Mouse (Mus musculus) thymus, adult 2 months (tissue): ENCODE measurements at regions not wholly inside any gene's neighbourhood (a gene's known extent, or its start where the extent isn't known, plus 50 kb on each side); places are given as distances from the start of the nearest gene placed in this dataset.
A peak's percentile ranks its signal among the peaks of the same experiment; 100 is the strongest.
"Not testable (repeated sequence)": the region's sequence is repeated elsewhere in the genome, so short reads cannot be mapped to it uniquely, and the experiment has no call there.

Source experiments
- DNase-seq: peaks from one replicate; pipeline ENCODE4 v3.0.0; 2021
- H3K27ac ChIP-seq: fragments of 200-500 bp; 2 replicates; pipeline ENCODE4 v1.5.1; 2012; ENCODE audit warnings: low read length, control low read depth; ENCODE audit not compliant: control insufficient read depth, insufficient read depth
- H3K27me3 ChIP-seq: fragments of 200-500 bp; 2 replicates; pipeline ENCODE4 v1.6.1; 2012; ENCODE audit warnings: mild to moderate bottlenecking, low read length, moderate library complexity, mixed read lengths; ENCODE audit not compliant: control insufficient read depth, insufficient read depth
- H3K36me3 ChIP-seq: fragments of 200-500 bp; 2 replicates; pipeline ENCODE4 v1.6.1; 2012; ENCODE audit warnings: mild to moderate bottlenecking, low read length, moderate library complexity; ENCODE audit not compliant: control insufficient read depth, insufficient read depth
- H3K4me1 ChIP-seq: fragments of 200-500 bp; replicated peaks from 2 replicates; pipeline ENCODE4 v1.6.1; 2012; ENCODE audit warnings: low read length; ENCODE audit not compliant: control insufficient read depth, insufficient read depth
- H3K4me3 ChIP-seq: fragments of 200-500 bp; 2 replicates; pipeline ENCODE4 v1.5.1; 2012; ENCODE audit warnings: mild to moderate bottlenecking, low read length, control low read depth, moderate library complexity; ENCODE audit not compliant: control insufficient read depth, insufficient read depth
- CTCF ChIP-seq: fragments of 200-500 bp; IDR thresholded peaks from 2 replicates; pipeline ENCODE4 v1.5.1; 2012; ENCODE audit warnings: mild to moderate bottlenecking, control low read depth, low read length, moderate library complexity, borderline replicate concordance; ENCODE audit not compliant: control insufficient read depth, poor library complexity, insufficient read depth; ENCODE audit errors: extremely low read depth
- POLR2A ChIP-seq: fragments of 200-500 bp; IDR thresholded peaks from 2 replicates; pipeline ENCODE4 v1.6.1; 2012; ENCODE audit warnings: mild to moderate bottlenecking, low read length, control low read depth, moderate library complexity; ENCODE audit not compliant: control insufficient read depth, poor library complexity, insufficient read depth; ENCODE audit errors: extremely low read depth
- WGBS: fragments of 180-500 bp; shearing (Covaris S2); methylation state at CpG from one replicate; pipeline ENCODE4 v1.1.7; 2018; 5-methylcytosine and 5-hydroxymethylcytosine counted together

DNA sequence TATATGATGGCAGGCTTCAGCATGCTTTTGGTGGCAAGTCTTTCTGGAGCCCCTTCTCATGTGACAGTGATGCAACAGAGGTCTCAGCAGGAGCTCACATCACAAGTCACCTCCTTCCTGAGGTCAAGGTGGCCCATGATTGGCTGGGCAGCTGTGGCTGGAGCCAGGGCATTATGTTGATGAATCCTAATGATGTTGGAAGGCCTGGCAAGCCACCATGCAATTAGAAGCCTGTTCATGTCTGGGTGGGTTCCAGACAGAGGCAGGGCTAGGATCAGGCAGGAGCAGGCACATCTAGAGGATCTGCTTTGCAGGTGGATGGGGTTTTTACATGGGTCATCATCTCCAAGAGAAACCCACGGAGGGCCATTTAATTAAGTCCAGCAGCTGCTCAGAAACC is 77.2 kb upstream of the Zfp709 start:
- H3K4me1 ChIP-seq, H3K27ac ChIP-seq, H3K4me3 ChIP-seq, DNase-seq, H3K27me3 ChIP-seq, H3K36me3 ChIP-seq: not testable (repeated sequence)
- 87% methylated on average over 1 of the region's 1 CpGs for WGBS

DNA sequence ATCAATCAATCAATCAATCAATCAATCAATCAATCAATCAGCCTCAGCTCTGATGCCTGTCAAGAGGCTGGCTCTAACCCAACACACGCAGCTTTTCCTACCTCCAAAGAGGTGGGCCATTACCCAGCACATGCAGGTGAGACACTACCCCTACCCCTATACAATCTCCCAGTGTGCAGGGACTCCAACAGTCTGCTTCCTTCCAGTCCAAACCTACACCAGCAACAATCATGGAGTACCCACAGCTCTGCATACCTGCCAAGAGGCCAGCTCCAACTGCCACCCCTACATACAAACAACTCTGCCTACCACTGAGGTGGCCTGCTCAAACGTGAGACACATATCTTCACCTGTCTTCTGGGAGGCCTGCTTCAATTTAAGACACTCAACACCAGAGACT is 76.7 kb upstream of the Fcho1 start:
- not testable (repeated sequence) for DNase-seq, H3K4me3 ChIP-seq, H3K4me1 ChIP-seq, H3K27me3 ChIP-seq, H3K27ac ChIP-seq, H3K36me3 ChIP-seq
- 85% methylated on average over 2 of the region's 2 CpGs for WGBS

DNA sequence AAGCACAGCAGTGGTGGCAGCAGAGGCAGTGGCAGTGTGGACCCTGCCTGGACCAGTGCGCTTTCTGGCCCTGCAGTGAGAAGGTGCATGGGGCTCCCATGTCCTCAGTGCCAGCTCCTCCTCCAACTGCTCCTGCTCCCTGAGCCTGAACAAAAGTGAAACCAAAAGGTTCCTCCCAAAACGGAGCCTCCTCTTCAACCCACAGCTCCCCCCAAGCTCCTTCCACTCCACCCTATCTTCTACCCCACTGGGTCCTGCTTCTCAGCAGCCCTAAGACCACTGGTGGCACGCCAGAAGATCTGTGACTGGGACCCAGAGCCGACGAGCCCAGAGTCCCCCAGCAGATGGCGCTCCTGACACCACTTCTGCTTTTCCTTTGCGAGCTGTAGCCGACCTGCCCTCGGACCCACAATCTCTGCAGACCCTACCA is 63.5 kb upstream of the Fcho1 start:
- 0% methylated on average over 4 of the region's 9 CpGs for WGBS
- H3K36me3 ChIP-seq, H3K27ac ChIP-seq, DNase-seq, H3K4me1 ChIP-seq, H3K27me3 ChIP-seq: not testable (repeated sequence)
- peak overlapping the region; percentile 29 for H3K4me3 ChIP-seq

DNA sequence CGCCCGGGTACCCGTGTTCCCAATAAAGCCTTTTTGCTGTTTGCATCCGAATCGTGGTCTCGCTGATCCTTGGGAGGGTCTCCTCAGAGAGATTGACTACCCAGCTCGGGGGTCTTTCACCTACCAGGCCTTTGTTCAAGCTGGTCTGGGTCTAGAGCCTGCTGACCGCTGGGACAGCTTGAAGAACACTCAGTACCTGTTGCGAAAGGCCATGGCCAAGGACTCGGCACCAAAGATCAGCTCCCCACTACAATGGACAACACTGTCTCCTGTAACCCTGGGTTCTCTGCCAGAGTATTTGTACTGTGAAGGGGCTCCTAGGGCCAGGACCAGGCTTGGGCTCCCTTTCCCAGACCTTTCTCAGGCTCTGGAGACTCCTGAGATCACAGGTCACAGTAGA is 55.1 kb upstream of the Fcho1 start:
- H3K27ac ChIP-seq, H3K27me3 ChIP-seq, H3K4me3 ChIP-seq, DNase-seq, H3K36me3 ChIP-seq: not testable (repeated sequence)
- WGBS = 97% methylated on average over 9 of the region's 10 CpGs
- peaks cover 10% of the 10 kb centered on the region for H3K4me1 ChIP-seq

DNA sequence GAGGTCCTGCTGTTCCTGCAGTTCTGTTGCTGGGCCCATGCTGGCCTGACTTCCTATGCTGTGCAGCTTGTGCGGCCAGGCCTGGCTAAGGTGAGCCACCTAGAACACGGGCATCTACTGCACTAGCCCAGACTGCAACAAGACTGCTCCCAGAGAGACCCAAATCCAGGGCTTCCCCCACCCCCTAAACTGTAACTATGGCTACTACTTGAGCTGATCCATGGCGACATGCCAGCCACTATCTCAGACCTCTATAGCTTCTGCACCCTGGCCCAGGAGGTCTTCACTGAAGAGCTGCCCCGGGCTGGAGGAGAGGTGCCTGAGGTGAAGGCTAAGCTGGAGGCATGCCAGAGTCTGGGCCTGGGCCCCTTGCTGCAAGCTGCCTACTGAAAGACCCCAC is 54.3 kb upstream of the Fcho1 start:
- 86% methylated on average over 3 of the region's 4 CpGs for WGBS
- DNase-seq, H3K27me3 ChIP-seq, H3K36me3 ChIP-seq, H3K4me3 ChIP-seq, H3K27ac ChIP-seq: not testable (repeated sequence)
- peaks cover 10% of the 10 kb centered on the region for H3K4me1 ChIP-seq

DNA sequence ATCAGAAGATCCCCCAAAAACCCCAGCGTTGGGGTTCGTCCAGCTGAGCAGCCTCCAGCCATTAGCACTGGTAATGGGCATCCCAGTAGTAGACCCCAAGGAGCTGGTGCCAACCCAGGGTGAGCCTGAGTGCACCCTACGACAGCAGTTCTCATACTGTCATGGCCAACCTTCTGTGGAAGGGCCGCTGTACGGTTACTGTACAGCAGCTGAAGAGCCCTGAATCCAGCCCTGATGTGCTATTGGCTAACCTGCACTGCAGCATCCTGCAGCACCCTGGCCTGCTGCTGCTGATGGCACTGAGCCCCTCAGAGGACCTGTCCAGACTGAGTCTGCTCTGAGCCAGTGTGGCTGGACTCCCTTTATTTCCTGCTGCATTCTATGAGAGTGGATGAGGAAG is 53.9 kb upstream of the Fcho1 start:
- H3K4me3 ChIP-seq, H3K36me3 ChIP-seq, H3K27ac ChIP-seq, DNase-seq, H3K27me3 ChIP-seq: not testable (repeated sequence)
- peaks cover 10% of the 10 kb centered on the region for H3K4me1 ChIP-seq
- 99% methylated on average over 5 of the region's 5 CpGs for WGBS

DNA sequence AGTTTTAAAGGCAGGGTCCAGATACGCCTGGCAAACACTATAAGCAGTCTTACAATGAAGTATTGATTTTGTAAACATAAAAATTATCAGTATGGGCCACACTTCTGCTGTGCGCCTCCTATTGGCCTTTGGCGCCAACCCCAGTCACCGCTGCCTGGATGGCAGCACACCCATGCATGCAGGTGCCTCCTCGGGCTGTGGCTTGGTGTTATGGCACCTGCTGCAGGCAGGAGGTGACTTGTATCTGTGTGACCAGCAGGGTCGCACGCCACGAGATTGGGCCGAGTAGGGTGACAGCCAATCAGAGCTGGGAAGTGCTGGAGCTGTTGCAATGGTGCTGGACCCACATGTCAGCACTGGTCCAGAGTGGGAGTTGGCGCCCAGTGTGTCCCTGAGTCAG is 53.4 kb upstream of the Fcho1 start:
- TF ChIP-seq CTCF = no peak
- no peak for TF ChIP-seq POLR2A
- Histone ChIP-seq H3K27me3 (no peaks in the 10 kb centered on the region), H3K27ac (no peak overlapping the region), H3K4me3 (no peak overlapping the region), H3K36me3 (no peaks in the 10 kb centered on the region), H3K4me1 (peaks cover 10% of the 10 kb centered on the region)
- WGBS = 98% methylated on average over 10 of the region's 10 CpGs
- DNase-seq = no peak
